In genomic region chr16:90096011-90096410, GRCm38 (mm10) we compare ENCODE assay signal across 23 mouse cellular contexts. TPM values are rescaled to one million over a fixed set of nuclear protein-coding genes. Genes with fewer than 3 reads are reported as not detected.
A peak's percentile ranks its signal among the peaks of the same experiment; 100 is the strongest.
DNase-seq lines count a peak whose midpoint lies in the region; ATAC-seq lines count a peak whose summit lies in the region.
"Had no signal": no experiment of that assay in that cellular context is flagged by ENCODE, and none has a peak within 500 bp of the region (broad histone marks: within the 10 kb centered on the region; RNA-seq: fewer than 3 reads in every experiment).

No protein-coding gene starts in this region.

- DNase-seq in 416B (ENCODE audit: low read depth), result peak; percentile 75
- no peak for DNase-seq in gastrocnemius, postnatal 25 days
- no peak for DNase-seq in midbrain, embryonic 10.5 days (ENCODE audit: low spot score)
- DNase-seq: adrenal gland, adult 2 months; adrenal gland, postnatal 10 days; adrenal gland, postnatal 25 days; B cell, adult 2 months; cerebellum, adult 11 months; cerebellum, adult 18-20 months; cerebellum, adult 8-10 months; cerebellum, adult 9-11 months; cerebellum, postnatal 14 days; cerebellum, postnatal 36 days; forebrain, postnatal 0 days had no signal

- no peaks in the 10 kb centered on the region for H3K27me3 ChIP-seq in megakaryocyte, embryonic 14.5 days (replicated peaks)
- no peaks in the 10 kb centered on the region; the same call in 1 of the 2 replicates for H3K27me3 ChIP-seq in midbrain, embryonic 10.5 days (ENCODE audit: low read depth, poor library complexity, severe bottlenecking)
- H3K27me3 ChIP-seq: embryonic facial prominence, embryonic 12.5 days; forebrain, embryonic 13.5 days; forebrain, embryonic 15.5 days had no signal

- ATAC-seq in megakaryocyte, adult 5-6 weeks (ENCODE audit: poor library complexity, severe bottlenecking), result no peak
- 0 out of 2 replicates have a peak, but pooled peaks have one; percentile 20 for ATAC-seq in common myeloid progenitor, adult 5-6 weeks (replicated peaks; ENCODE audit: low read depth, poor library complexity, severe bottlenecking)
- ATAC-seq: CD4-positive, CD25-positive, alpha-beta regulatory T cell, adult 4 months; forebrain, embryonic 13.5 days; forebrain, embryonic 15.5 days; forebrain, postnatal 0 days had no signal

- H3K9me3 ChIP-seq in megakaryocyte, embryonic 14.5 days, result no peaks in the 10 kb centered on the region
- no peaks in the 10 kb centered on the region for H3K9me3 ChIP-seq in midbrain, embryonic 10.5 days (replicated peaks)
- H3K9me3 ChIP-seq: embryonic facial prominence, embryonic 10.5 days; embryonic facial prominence, embryonic 12.5 days; forebrain, embryonic 13.5 days; forebrain, embryonic 15.5 days had no signal

- H3K27ac ChIP-seq in midbrain, embryonic 10.5 days (replicated peaks), result no peak overlapping the region
- H3K27ac ChIP-seq: forebrain, embryonic 13.5 days; forebrain, embryonic 15.5 days had no signal

- peaks cover 4% of the 10 kb centered on the region for H3K36me3 ChIP-seq in megakaryocyte, embryonic 14.5 days (replicated peaks; ENCODE audit: low read length)
- no peaks in the 10 kb centered on the region for H3K36me3 ChIP-seq in midbrain, embryonic 10.5 days
- H3K36me3 ChIP-seq: embryonic facial prominence, embryonic 12.5 days; forebrain, embryonic 15.5 days; G1E had no signal

- H3K4me3 ChIP-seq in megakaryocyte, embryonic 14.5 days (replicated peaks), result peak overlapping the region; percentile 54
- H3K4me3 ChIP-seq in midbrain, embryonic 10.5 days, result no peak overlapping the region
- H3K4me3 ChIP-seq: embryonic facial prominence, embryonic 10.5 days; embryonic facial prominence, embryonic 12.5 days; forebrain, embryonic 13.5 days; forebrain, embryonic 15.5 days had no signal

- peaks cover 74% of the 10 kb centered on the region for H3K4me1 ChIP-seq in megakaryocyte, embryonic 14.5 days
- H3K4me1 ChIP-seq in midbrain, embryonic 10.5 days, result 0 out of 2 replicates have a peak, but pooled peaks cover 9% of the 10 kb centered on the region

- WGBS in midbrain, embryonic 10.5 days, result 80% methylated on average over 5 of the region's 5 CpGs

RNA-seq across cellular contexts. Expression of gene Tiam1, which starts 47.6 kb away (rescaled TPM):
- 7.7 and 10.1 TPM in 2 replicates for polyA plus RNA-seq in megakaryocyte, embryonic 14.5 days (2012; ENCODE audit: insufficient read depth, low replicate concordance)
- total RNA-seq in megakaryocyte, adult 5-6 weeks (2015), result 61.3 and 80.9 TPM in 2 replicates
- total RNA-seq in megakaryocyte, adult 5-6 weeks (2017), result 60.0 and 74.7 TPM in 2 replicates
- total RNA-seq in common myeloid progenitor, adult 5-6 weeks (2017), result 29.2 and 34.5 TPM in 2 replicates
- total RNA-seq in gastrocnemius, postnatal 25 days (2021), result 1 to 10 TPM; 4.4 to 5.3 TPM
- polyA plus RNA-seq in midbrain, embryonic 10.5 days (2016; fragmentation: Nextera tagmentation; extraction: Ambion mirVana), result 13.8 and 13.9 TPM in 2 replicates
